Mouse (Mus musculus): Measurements from ENCODE around the gene Hint3.

- TF ChIP-seq CTCF (IDR thresholded peaks at IDR 0.05; ENCODE audit: low read depth, low read length) (no peak), POLR2A (IDR thresholded peaks at IDR 0.05; ENCODE audit: extremely low read depth, insufficient read depth, low read length) (no peak)
These were observed at the start of gene Hint3 for GRCm38 (mm10) chr10:30629513-30629912.

Measured in liver, adult 2 months (tissue).